Mouse (Mus musculus): ENCODE results near the gene Gm11034. TPM values are rescaled to one million over a fixed set of nuclear protein-coding genes. Genes with fewer than 3 reads are reported as not detected.
A peak's percentile ranks its signal among the peaks of the same experiment; 100 is the strongest.

Gm11034 gene
- polyA plus RNA-seq, 1 experiment from 2014 or later = not detected

DNA sequence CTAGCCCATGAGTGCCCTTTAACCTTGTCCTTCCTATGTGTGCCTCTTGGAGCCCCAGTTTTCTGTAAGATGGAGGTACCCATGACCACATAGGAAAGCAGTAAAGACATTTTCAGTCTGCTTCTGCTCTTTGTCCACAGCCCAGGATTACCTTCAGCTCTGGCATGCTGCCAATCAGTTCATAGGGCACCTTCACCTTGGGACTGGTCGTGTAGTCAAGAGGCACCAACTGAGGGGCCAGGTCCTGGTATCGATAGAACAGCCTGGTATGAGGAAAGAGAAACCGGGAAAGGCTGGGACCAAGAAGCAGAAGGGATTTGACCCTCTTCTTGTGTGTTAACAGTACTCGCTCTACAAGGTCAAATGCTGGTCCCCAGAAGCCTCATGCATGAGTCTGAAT lies 3.2 kb downstream of the Gm11034 start:
- Histone ChIP-seq H3K27ac (no peak overlapping the region), H3K4me1 (no peaks in the 10 kb centered on the region), H3K27me3 (peaks cover 8% of the 10 kb centered on the region; the same call in 1 of the 2 replicates), H3K36me3 (no peaks in the 10 kb centered on the region), H3K4me2 (no peak overlapping the region), H3K9me3 (replicated peaks) (no peaks in the 10 kb centered on the region), H3K9ac (no peak overlapping the region), H3K4me3 (replicated peaks) (no peak overlapping the region)
- ATAC-seq (replicated peaks; ENCODE audit: low FRiP score) = no peak
- 75% methylated on average over 4 of the region's 4 CpGs for WGBS

DNA sequence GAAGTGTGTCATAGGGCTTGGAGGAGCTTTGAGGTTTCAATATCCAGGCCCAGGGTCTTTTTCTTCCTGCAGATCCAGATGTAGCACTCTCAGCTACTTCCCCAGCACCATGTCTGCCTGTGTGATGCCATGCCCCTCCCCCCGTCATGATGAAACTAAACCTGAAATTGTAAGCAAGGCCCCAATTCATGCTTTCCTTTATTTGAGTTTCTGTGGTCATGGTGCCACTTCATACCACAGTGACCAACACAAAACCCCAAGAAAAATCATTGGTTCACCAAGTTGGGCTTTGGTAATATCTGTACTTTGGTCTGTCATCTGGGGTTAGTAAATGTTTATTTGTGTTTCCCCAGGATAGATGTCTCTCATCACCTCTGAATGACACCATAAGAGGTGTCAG lies 4.9 kb downstream of the Gm11034 start:
- WGBS = 80% methylated on average over 1 of the region's 1 CpGs
- ATAC-seq (replicated peaks; ENCODE audit: low FRiP score) = no peak

DNA sequence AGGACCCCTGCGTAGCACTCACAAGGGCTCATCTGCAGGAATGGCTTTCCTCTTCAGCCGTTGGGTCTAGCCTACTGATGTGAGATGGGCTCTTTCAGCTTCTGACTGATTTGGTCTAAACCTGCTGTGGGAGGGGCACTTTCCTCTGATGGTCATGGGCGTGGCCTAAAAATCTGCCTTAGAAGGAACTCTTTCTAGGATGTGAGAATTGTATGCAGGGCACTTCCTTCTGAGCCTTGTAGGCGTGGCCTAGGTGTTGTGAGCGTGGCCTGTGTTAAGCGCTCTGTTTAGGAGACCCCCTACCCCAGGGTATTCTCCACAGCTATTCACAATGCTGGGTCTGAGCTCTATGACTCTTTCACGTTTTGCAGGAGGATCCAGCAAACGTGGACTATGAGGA lies 15.4 kb downstream of the Gm11034 start:
- Histone ChIP-seq H3K36me3 (no peaks in the 10 kb centered on the region), H3K4me3 (replicated peaks) (no peak overlapping the region), H3K9ac (no peak overlapping the region), H3K4me2 (no peak overlapping the region), H3K9me3 (replicated peaks) (peaks cover 6% of the 10 kb centered on the region; the same call in 1 of the 2 replicates), H3K27ac (no peak overlapping the region), H3K27me3 (no peaks in the 10 kb centered on the region), H3K4me1 (no peaks in the 10 kb centered on the region)
- 67% methylated on average over 8 of the region's 8 CpGs for WGBS
- no peak for ATAC-seq (replicated peaks; ENCODE audit: low FRiP score)

More for the DNA sequence above, 4.9 kb downstream of the Gm11034 start:
- no peak overlapping the region for H3K27ac ChIP-seq
- no peak overlapping the region for H3K4me2 ChIP-seq
- no peaks in the 10 kb centered on the region for H3K4me1 ChIP-seq
- no peak overlapping the region for H3K9ac ChIP-seq
- no peak overlapping the region for H3K4me3 ChIP-seq (replicated peaks)
- no peaks in the 10 kb centered on the region for H3K36me3 ChIP-seq
- peaks cover 6% of the 10 kb centered on the region; the same call in 1 of the 2 replicates for H3K9me3 ChIP-seq (replicated peaks)
- no peaks in the 10 kb centered on the region for H3K27me3 ChIP-seq

DNA sequence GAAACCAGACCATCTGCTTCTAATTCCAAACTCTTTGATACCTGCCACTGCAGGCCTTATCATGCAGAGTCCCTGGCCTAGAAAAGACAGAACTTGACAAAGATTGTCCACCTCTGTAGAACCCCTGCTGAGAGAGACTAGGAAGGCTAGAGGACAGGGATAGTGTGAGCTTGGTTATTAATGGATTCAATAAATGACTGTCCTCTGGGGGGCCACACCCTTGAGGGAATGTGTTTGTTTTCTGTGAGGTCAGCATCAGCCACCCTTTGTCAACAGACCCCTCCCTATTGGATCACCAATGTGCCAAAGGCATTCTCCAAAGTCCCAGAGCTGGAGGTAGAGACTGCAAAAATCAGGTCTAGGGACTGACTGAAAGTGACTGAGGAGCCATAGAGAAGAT lies 21.4 kb downstream of the Gm11034 start:
- H3K27me3 ChIP-seq = no peaks in the 10 kb centered on the region
- no peaks in the 10 kb centered on the region for H3K36me3 ChIP-seq
- H3K4me1 ChIP-seq = no peaks in the 10 kb centered on the region
- no peak overlapping the region for H3K4me2 ChIP-seq
- no peak overlapping the region for H3K4me3 ChIP-seq (replicated peaks)
- H3K27ac ChIP-seq = no peak overlapping the region
- no peak overlapping the region for H3K9ac ChIP-seq
- no peak for ATAC-seq (replicated peaks; ENCODE audit: low FRiP score)
- H3K9me3 ChIP-seq (replicated peaks) = no peaks in the 10 kb centered on the region

DNA sequence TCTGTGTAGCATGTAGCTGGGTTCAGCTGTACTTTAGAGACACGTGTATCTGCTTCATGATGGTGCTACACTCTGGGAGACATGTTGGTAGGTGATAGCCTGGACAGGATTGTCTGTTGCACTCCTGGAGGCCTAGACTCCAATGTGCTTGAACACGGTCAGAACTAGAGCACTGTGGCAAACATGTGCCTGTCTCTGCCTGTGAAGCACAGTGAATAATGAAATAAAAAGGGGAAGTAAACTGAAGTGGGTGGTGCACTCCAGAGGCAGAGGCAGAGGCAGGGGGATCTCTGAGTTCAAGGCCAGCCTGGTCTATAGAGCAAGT lies 23.3 kb downstream of the Gm11034 start:
- no peak overlapping the region for H3K9ac ChIP-seq
- H3K9me3 ChIP-seq (replicated peaks) = no peaks in the 10 kb centered on the region
- no peak overlapping the region for H3K27ac ChIP-seq
- no peaks in the 10 kb centered on the region for H3K4me1 ChIP-seq
- no peaks in the 10 kb centered on the region for H3K27me3 ChIP-seq
- no peaks in the 10 kb centered on the region for H3K36me3 ChIP-seq
- no peak overlapping the region for H3K4me2 ChIP-seq
- 92% methylated on average over 2 of the region's 2 CpGs for WGBS
- ATAC-seq (replicated peaks; ENCODE audit: low FRiP score) = no peak
- H3K4me3 ChIP-seq (replicated peaks) = no peak overlapping the region

DNA sequence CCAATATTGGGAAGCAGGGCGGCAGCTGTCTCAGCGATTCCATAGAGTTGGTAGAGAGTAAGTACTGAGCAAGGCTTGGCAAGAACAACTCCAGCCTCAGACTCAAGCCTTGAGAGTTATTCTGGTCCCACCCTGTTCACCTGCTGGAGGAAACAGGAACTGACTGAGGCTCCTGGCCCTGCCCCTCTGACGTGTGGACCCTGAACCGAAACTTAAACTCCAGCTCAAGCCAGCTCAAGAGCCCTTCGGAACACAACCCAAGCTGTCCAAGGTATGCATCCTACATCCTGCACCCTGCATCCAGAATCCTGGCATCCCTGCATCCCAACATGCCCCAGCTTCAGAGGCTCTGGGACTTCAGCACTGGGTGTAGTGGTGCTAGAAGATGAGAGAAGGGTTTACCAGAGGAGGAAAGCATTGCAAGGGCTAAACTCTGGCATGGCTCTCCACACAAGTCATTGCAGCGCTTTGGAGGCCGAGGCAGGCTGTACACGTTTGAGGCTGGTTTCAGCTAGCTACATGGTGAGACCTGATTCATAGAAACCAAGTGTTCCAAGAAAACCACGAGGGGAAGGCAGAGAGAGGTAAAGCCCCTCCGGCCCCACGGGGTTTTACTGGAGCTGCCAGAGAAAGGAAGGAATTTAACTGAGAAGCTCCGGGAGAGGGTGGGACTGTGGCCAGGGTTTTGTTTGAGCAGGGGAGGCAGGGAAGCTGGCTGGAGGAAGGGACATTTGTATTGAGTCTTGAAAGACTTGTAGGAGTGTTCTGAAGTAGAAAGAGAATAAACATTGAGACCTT lies 23.8 kb downstream of the Gm11034 start, which contains the start of gene Hsh2d:
TSS of gene Hsh2d (plus strand) at position 222 of the 798 bp plus-strand sequence.
- no peak within 1 kb of the TSS for H3K9ac ChIP-seq
- no peaks in the 10 kb centered on the region for H3K27me3 ChIP-seq
- no peaks in the 10 kb centered on the region for H3K9me3 ChIP-seq (replicated peaks)
- WGBS = 67% methylated on average over 12 of the region's 12 CpGs
- no peaks in the 10 kb centered on the region for H3K36me3 ChIP-seq
- no peak within 1 kb of the TSS for H3K27ac ChIP-seq
- ATAC-seq (replicated peaks; ENCODE audit: low FRiP score) = no peak
- H3K4me3 ChIP-seq (replicated peaks) = no peak within 1 kb of the TSS
- no peak within 1 kb of the TSS for H3K4me2 ChIP-seq
- H3K4me1 ChIP-seq = no peaks in the 10 kb centered on the region

DNA sequence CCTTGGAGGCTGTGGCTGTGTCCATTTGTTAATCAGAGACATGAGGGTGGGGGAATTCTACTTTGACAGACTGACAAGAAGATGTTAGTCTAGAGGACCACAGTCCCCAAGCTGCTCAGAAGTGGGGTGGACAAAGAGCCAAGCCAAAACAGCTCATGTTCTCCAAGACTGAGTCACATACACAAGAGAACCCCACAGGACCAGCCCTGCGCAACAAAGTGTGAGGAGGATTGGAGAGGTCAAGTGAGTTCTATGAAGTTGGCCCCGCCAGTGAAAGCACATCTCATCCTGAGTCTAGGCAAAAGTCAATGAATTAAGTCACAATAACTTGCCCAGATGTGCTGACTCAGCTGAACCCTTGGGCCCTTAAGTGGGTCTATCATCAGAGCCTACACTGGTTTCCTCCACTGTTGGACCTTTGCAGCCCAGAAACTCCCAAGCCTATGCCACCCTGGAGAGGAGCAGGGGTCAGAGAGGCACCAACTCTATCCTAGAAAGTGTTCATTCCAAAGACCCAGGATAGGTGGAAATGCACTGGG lies 25.6 kb downstream of the Gm11034 start:
- no peaks in the 10 kb centered on the region for H3K36me3 ChIP-seq
- H3K9me3 ChIP-seq (replicated peaks) = no peaks in the 10 kb centered on the region
- WGBS = 79% methylated on average over 2 of the region's 2 CpGs
- no peak overlapping the region for H3K9ac ChIP-seq
- no peak overlapping the region for H3K4me2 ChIP-seq
- H3K4me1 ChIP-seq = no peaks in the 10 kb centered on the region
- no peaks in the 10 kb centered on the region for H3K27me3 ChIP-seq
- H3K4me3 ChIP-seq (replicated peaks) = no peak overlapping the region
- H3K27ac ChIP-seq = no peak overlapping the region
- ATAC-seq (replicated peaks; ENCODE audit: low FRiP score) = no peak

DNA sequence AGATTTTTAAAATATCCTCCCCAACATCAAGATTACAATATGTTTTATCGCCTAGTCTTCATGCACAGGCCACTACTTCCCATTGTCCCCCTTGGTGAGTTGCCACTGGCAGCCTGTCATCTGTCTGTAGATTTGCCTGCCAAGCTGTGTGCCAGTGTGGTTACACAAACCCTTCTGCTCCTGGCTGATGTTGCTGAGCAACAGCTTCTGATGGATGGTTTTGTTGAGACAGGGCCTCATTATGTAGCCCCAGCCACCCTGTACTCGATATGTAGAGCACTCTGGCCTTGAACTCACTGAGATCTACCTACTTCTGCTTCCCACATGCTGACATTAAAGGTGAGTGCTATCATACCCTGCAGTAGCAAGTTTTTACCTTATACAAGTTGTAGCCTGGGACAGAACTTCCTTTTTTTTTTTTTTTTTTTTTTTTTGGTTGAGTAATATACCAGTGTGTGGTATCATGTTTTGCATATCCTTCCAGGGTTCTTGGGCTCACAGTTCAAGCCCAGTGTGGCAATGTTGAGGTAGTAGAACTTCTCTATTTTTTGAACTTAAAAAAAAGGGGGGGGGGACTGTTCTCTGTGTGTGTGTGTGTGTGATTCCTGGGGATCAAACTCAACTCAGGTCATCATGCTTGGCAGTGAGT lies 29.8 kb downstream of the Gm11034 start:
- no peaks in the 10 kb centered on the region for H3K4me1 ChIP-seq
- H3K36me3 ChIP-seq = peaks cover 34% of the 10 kb centered on the region
- no peaks in the 10 kb centered on the region for H3K9me3 ChIP-seq (replicated peaks)
- no peak for ATAC-seq (replicated peaks; ENCODE audit: low FRiP score)
- no peak overlapping the region for H3K4me3 ChIP-seq (replicated peaks)
- no peaks in the 10 kb centered on the region for H3K27me3 ChIP-seq
- no peak overlapping the region for H3K4me2 ChIP-seq
- no peak overlapping the region for H3K9ac ChIP-seq
- no peak overlapping the region for H3K27ac ChIP-seq
- WGBS = 83% methylated on average over 2 of the region's 2 CpGs

DNA sequence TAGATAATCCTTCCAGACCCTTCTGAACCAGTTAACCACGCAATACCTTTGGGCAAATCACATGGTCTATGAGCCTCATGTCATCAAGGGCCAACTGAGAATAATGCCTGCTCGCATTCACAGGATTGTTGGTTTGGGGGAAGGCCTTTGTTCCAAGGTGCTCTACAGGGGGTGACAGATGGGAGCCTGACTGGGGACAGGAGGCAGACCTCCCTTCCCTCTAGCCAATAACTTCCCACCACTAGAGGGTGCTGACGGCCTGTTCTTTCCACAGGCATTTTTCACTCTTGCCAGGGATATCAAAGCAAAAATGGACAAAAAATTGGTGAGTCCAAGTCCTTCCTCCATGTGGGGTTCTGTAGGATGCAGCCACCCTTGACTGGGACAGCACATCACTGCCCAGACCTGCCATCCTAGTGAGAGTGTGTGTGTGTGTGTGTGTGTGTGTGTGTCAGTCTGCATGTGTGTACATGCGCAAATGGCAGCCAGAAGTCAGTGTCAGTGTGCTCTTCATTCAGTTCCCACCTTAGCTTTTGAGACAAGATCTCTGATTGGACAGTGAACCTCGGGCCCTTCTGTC lies 36.0 kb downstream of the Gm11034 start:
- no peak overlapping the region for H3K4me2 ChIP-seq
- peaks cover 96% of the 10 kb centered on the region for H3K36me3 ChIP-seq
- no peaks in the 10 kb centered on the region for H3K9me3 ChIP-seq (replicated peaks)
- ATAC-seq (replicated peaks; ENCODE audit: low FRiP score) = 0 out of 2 replicates have a peak, but pooled peaks have one; percentile 17
- no peak overlapping the region for H3K27ac ChIP-seq
- H3K4me1 ChIP-seq = no peaks in the 10 kb centered on the region
- WGBS = 67% methylated on average over 5 of the region's 5 CpGs
- H3K27me3 ChIP-seq = no peaks in the 10 kb centered on the region
- no peak overlapping the region for H3K4me3 ChIP-seq (replicated peaks)
- H3K9ac ChIP-seq = no peak overlapping the region

DNA sequence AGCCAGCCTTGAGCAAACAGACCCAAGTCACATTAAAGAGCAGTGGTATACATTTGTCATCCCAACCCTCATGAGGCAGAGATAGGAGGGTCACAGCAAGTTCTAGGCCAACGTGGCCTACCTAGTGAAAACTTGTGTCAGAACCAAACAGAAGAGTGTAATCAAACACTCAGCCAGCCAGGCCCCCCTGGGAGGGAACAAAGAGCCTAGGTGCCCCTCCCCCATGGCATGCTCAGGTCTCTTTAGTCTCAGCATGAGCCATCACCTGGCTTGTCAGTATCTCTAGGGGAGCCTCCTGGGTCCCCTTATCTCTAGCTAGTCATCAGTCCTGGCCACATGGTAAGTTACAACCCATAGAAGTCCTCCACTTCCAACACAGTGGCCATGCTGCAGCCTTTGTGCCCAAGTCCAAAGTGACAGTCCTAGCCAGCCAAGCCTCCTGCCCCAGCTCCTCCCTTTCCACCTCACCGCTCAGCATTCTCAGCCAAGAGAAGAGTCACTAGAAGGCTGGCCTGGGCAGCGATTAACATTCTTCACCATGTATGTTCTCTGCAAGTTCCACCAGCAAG lies 43.7 kb downstream of the Gm11034 start:
- Histone ChIP-seq H3K4me1 (no peaks in the 10 kb centered on the region), H3K9me3 (replicated peaks) (no peaks in the 10 kb centered on the region), H3K27me3 (no peaks in the 10 kb centered on the region), H3K9ac (no peak overlapping the region), H3K27ac (no peak overlapping the region), H3K36me3 (peaks cover 94% of the 10 kb centered on the region), H3K4me3 (replicated peaks) (no peak overlapping the region), H3K4me2 (no peak overlapping the region)
- ATAC-seq (replicated peaks; ENCODE audit: low FRiP score) = peak; percentile 43; the same call in 1 of the 2 replicates
- WGBS = 76% methylated on average over 3 of the region's 3 CpGs

DNA sequence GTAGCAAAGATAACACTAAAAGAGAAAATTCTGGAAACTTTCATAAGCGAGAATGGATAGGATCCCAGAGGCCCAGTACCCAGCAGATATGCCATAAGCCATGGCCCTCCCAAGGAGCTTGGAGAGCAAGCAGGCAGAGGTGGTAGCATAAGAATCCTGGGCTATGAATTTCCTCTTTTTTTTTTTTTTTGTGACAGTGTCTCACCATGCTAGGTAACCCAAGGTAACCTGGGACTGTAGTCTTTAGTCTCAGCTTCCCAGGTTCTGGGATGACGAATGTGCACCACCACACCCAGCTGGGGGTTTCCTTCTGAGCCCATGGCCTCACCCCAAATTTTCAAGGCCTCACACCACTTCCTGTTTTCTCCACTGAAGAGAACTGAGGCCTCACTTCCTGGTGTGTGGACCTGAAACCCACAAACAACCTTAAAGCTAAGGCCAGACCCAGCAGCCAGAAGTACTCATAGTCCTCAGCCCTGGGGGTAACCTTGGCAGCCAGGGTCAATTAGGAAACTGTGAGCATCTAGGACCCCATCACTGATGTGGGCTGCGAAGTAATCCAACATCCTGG lies 44.3 kb downstream of the Gm11034 start:
- Histone ChIP-seq H3K27me3 (no peaks in the 10 kb centered on the region), H3K9me3 (replicated peaks) (no peaks in the 10 kb centered on the region), H3K27ac (no peak overlapping the region), H3K36me3 (peaks cover 94% of the 10 kb centered on the region), H3K9ac (no peak overlapping the region), H3K4me3 (replicated peaks) (no peak overlapping the region), H3K4me1 (no peaks in the 10 kb centered on the region), H3K4me2 (no peak overlapping the region)
- no peak for ATAC-seq (replicated peaks; ENCODE audit: low FRiP score)
- WGBS = 94% methylated on average over 3 of the region's 3 CpGs
